Mouse (Mus musculus): ENCODE data around the gene Cxcl13. TPM values are rescaled to one million over a fixed set of nuclear protein-coding genes. Genes with fewer than 3 reads are reported as not detected.
"Not testable (repeated sequence)": the region's sequence is repeated elsewhere in the genome, so short reads cannot be mapped to it uniquely, and the experiment has no call there.

The Cxcl13 gene
- polyA plus RNA-seq, 1 experiment from 2014 or later = not detected

DNA sequence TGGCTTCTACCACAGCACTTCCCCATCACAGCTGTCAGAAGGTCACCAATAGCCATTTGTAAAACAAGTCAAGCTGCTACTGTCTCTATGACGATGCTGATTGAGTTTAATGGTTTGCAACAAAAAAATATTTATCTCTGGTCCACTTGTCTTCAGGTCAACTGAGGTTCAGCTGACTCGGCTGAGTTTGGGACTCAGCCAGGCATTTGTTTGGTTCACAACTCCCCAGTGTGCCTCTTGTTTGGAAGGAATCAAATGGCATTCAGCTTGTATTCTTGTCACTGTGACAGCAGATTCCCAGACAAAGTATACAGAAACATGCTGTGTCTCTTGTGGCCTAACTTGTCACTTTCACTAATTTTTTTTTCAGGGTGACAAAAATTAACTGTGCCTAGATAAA is 9.9 kb downstream of the Cxcl13 start:
- no peaks in the 10 kb centered on the region for H3K27me3 ChIP-seq (ENCODE audit: control insufficient read depth, insufficient read depth, low read length)
- no peaks in the 10 kb centered on the region for H3K36me3 ChIP-seq (ENCODE audit: control insufficient read depth, insufficient read depth, low read length)
- H3K27ac ChIP-seq (replicated peaks; ENCODE audit: low read depth, low read length) = no peak overlapping the region
- no peak overlapping the region for H3K4me3 ChIP-seq (ENCODE audit: low read depth, low read length)
- H3K4me1 ChIP-seq (ENCODE audit: control insufficient read depth, insufficient read depth, low read length) = no peaks in the 10 kb centered on the region
- H3K9ac ChIP-seq (ENCODE audit: low read length) = no peak overlapping the region
- no peak for DNase-seq (ENCODE audit: low spot score)
- H3K4me2 ChIP-seq (ENCODE audit: low read depth, severe bottlenecking) = no peak overlapping the region
- no peak for ATAC-seq (ENCODE audit: insufficient number of reproducible peaks, low FRiP score, low TSS enrichment, low read depth)
- H3K9me3 ChIP-seq (ENCODE audit: control insufficient read depth, low read length) = no peaks in the 10 kb centered on the region
- 73% methylated on average over 2 of the region's 2 CpGs for WGBS

GRCm38 (mm10) chr5:95970845-95971244 is 14.1 kb downstream of the Cxcl13 start:
- H3K27me3 ChIP-seq (ENCODE audit: control insufficient read depth, insufficient read depth, low read length) = no peaks in the 10 kb centered on the region
- WGBS = 36% methylated on average over 6 of the region's 6 CpGs
- H3K4me3 ChIP-seq (ENCODE audit: low read depth, low read length) = no peak overlapping the region
- no peak overlapping the region for H3K27ac ChIP-seq (replicated peaks; ENCODE audit: low read depth, low read length)
- no peaks in the 10 kb centered on the region for H3K4me1 ChIP-seq (ENCODE audit: control insufficient read depth, insufficient read depth, low read length)
- H3K9me3 ChIP-seq (ENCODE audit: control insufficient read depth, low read length) = no peaks in the 10 kb centered on the region
- H3K4me2 ChIP-seq (ENCODE audit: low read depth, severe bottlenecking) = no peak overlapping the region
- H3K36me3 ChIP-seq (ENCODE audit: control insufficient read depth, insufficient read depth, low read length) = no peaks in the 10 kb centered on the region
- H3K9ac ChIP-seq (ENCODE audit: low read length) = no peak overlapping the region
- DNase-seq (ENCODE audit: low spot score) (peak; percentile 70), ATAC-seq (ENCODE audit: insufficient number of reproducible peaks, low FRiP score, low TSS enrichment, low read depth) (no peak)

GRCm38 (mm10) chr5:95972208-95972607 is 15.5 kb downstream of the Cxcl13 start:
- Histone ChIP-seq H3K4me3 (ENCODE audit: low read depth, low read length) (no peak overlapping the region), H3K27ac (replicated peaks; ENCODE audit: low read depth, low read length) (no peak overlapping the region), H3K27me3 (ENCODE audit: control insufficient read depth, insufficient read depth, low read length) (no peaks in the 10 kb centered on the region), H3K4me2 (ENCODE audit: low read depth, severe bottlenecking) (no peak overlapping the region), H3K9ac (ENCODE audit: low read length) (no peak overlapping the region), H3K36me3 (ENCODE audit: control insufficient read depth, insufficient read depth, low read length) (no peaks in the 10 kb centered on the region), H3K4me1 (ENCODE audit: control insufficient read depth, insufficient read depth, low read length) (no peaks in the 10 kb centered on the region), H3K9me3 (ENCODE audit: control insufficient read depth, low read length) (no peaks in the 10 kb centered on the region)
- 84% methylated on average over 3 of the region's 3 CpGs for WGBS
- ATAC-seq (ENCODE audit: insufficient number of reproducible peaks, low FRiP score, low TSS enrichment, low read depth) (no peak), DNase-seq (ENCODE audit: low spot score) (no peak)

DNA sequence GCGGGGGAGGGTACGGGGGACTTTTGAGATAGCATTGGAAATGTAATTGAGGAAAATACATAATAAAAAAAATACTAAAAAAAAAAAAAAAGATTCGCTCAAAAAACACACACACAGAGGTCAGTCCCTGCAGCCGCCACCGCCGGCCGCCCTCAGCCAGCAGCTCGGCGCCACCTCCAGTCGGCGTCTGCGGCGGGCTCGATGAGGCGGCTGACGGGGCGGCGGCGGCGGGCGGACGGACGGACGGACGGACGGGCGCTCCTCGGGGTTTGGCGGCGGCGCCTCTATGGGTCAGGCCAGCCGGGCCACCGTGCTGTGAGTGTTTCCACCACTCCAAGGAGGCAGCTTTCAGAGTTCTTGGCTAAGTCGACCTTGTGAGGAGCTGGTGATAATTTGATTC is 17.1 kb downstream of the Cxcl13 start:
- 22% methylated on average over 21 of the region's 34 CpGs for WGBS
- peak overlapping the region; percentile 27; the same call in 1 of the 2 replicates for H3K4me2 ChIP-seq (ENCODE audit: low read depth, severe bottlenecking)
- not testable (repeated sequence) for H3K27ac ChIP-seq (replicated peaks; ENCODE audit: low read depth, low read length); H3K27me3 ChIP-seq (ENCODE audit: control insufficient read depth, insufficient read depth, low read length); H3K4me1 ChIP-seq (ENCODE audit: control insufficient read depth, insufficient read depth, low read length); H3K36me3 ChIP-seq (ENCODE audit: control insufficient read depth, insufficient read depth, low read length); DNase-seq (ENCODE audit: low spot score); H3K9ac ChIP-seq (ENCODE audit: low read length); ATAC-seq (ENCODE audit: insufficient number of reproducible peaks, low FRiP score, low TSS enrichment, low read depth); H3K9me3 ChIP-seq (ENCODE audit: control insufficient read depth, low read length); H3K4me3 ChIP-seq (ENCODE audit: low read depth, low read length)

DNA sequence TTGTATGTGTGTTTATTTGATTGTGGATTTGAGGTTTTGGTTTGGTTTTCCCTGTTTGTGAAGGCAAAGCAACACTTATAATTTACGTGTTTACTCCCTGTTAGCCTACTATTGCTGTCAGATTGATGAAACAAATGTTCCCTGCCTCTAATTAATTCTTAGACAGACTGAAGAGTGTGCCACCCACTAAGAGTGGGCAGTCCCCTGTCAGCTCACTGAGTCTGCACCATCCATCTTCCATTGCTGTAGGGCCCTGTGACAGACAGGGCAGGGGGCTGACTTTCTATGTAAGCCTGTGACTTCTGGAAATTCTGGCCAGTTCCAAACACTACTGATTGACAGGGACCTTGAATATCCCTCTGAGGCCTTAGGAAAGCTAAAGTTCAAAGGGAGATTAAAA is 19.5 kb downstream of the Cxcl13 start:
- no peaks in the 10 kb centered on the region for H3K27me3 ChIP-seq (ENCODE audit: control insufficient read depth, insufficient read depth, low read length)
- DNase-seq (ENCODE audit: low spot score) = no peak
- no peaks in the 10 kb centered on the region for H3K36me3 ChIP-seq (ENCODE audit: control insufficient read depth, insufficient read depth, low read length)
- H3K4me2 ChIP-seq (ENCODE audit: low read depth, severe bottlenecking) = no peak overlapping the region
- no peak overlapping the region for H3K27ac ChIP-seq (replicated peaks; ENCODE audit: low read depth, low read length)
- H3K9ac ChIP-seq (ENCODE audit: low read length) = no peak overlapping the region
- WGBS = 89% methylated on average over 1 of the region's 1 CpGs
- no peak for ATAC-seq (ENCODE audit: insufficient number of reproducible peaks, low FRiP score, low TSS enrichment, low read depth)
- H3K4me1 ChIP-seq (ENCODE audit: control insufficient read depth, insufficient read depth, low read length) = no peaks in the 10 kb centered on the region
- H3K9me3 ChIP-seq (ENCODE audit: control insufficient read depth, low read length) = no peaks in the 10 kb centered on the region
- H3K4me3 ChIP-seq (ENCODE audit: low read depth, low read length) = no peak overlapping the region

- WGBS = 68% methylated on average over 5 of the region's 5 CpGs
- no peak overlapping the region for H3K4me3 ChIP-seq (ENCODE audit: low read depth, low read length)
Observed at GRCm38 (mm10) chr5:95983797-95984486, 27.2 kb downstream of the Cxcl13 start.

GRCm38 (mm10) chr5:95991339-95992292 is 34.9 kb downstream of the Cxcl13 start:
- Histone ChIP-seq H3K4me2 (ENCODE audit: low read depth, severe bottlenecking) (no peak overlapping the region), H3K4me3 (ENCODE audit: low read depth, low read length) (no peak overlapping the region), H3K9me3 (ENCODE audit: control insufficient read depth, low read length) (no peaks in the 10 kb centered on the region), H3K4me1 (ENCODE audit: control insufficient read depth, insufficient read depth, low read length) (no peaks in the 10 kb centered on the region), H3K27ac (replicated peaks; ENCODE audit: low read depth, low read length) (no peak overlapping the region), H3K9ac (ENCODE audit: low read length) (no peak overlapping the region), H3K27me3 (ENCODE audit: control insufficient read depth, insufficient read depth, low read length) (no peaks in the 10 kb centered on the region), H3K36me3 (ENCODE audit: control insufficient read depth, insufficient read depth, low read length) (no peaks in the 10 kb centered on the region)
- WGBS = 25% methylated on average over 12 of the region's 12 CpGs
- ATAC-seq (ENCODE audit: insufficient number of reproducible peaks, low FRiP score, low TSS enrichment, low read depth) (no peak), DNase-seq (ENCODE audit: low spot score) (no peak)

More at GRCm38 (mm10) chr5:95983797-95984486, 27.2 kb downstream of the Cxcl13 start:
- Histone ChIP-seq H3K4me2 (ENCODE audit: low read depth, severe bottlenecking) (no peak overlapping the region), H3K27ac (replicated peaks; ENCODE audit: low read depth, low read length) (no peak overlapping the region), H3K9me3 (ENCODE audit: control insufficient read depth, low read length) (no peaks in the 10 kb centered on the region), H3K27me3 (ENCODE audit: control insufficient read depth, insufficient read depth, low read length) (no peaks in the 10 kb centered on the region), H3K9ac (ENCODE audit: low read length) (no peak overlapping the region), H3K36me3 (ENCODE audit: control insufficient read depth, insufficient read depth, low read length) (no peaks in the 10 kb centered on the region), H3K4me1 (ENCODE audit: control insufficient read depth, insufficient read depth, low read length) (no peaks in the 10 kb centered on the region)
- no peak for ATAC-seq (ENCODE audit: insufficient number of reproducible peaks, low FRiP score, low TSS enrichment, low read depth)
- no peak for DNase-seq (ENCODE audit: low spot score)

DNA sequence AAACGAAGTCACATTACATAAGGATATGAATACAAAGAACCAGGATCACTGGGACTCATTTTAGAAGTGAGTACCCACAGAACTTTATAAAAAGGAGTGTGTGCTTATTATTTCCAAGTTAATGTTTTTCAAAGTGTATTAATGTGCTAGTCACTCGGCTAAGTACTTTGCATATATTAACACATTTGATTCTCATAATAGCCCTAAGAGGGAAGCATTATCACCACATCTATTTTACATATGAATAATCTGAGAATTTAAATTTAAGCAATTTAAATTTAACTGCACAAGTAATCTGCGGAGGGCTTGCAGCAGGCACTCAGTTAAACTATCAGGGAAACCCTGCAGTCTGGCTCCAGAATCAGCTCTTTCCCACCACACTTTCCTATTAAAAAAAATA is 40.5 kb downstream of the Cxcl13 start:
- no peaks in the 10 kb centered on the region for H3K36me3 ChIP-seq (ENCODE audit: control insufficient read depth, insufficient read depth, low read length)
- DNase-seq (ENCODE audit: low spot score) (no peak), ATAC-seq (ENCODE audit: insufficient number of reproducible peaks, low FRiP score, low TSS enrichment, low read depth) (no peak)
- H3K4me2 ChIP-seq (ENCODE audit: low read depth, severe bottlenecking) = no peak overlapping the region
- H3K4me1 ChIP-seq (ENCODE audit: control insufficient read depth, insufficient read depth, low read length) = no peaks in the 10 kb centered on the region
- WGBS = 71% methylated on average over 3 of the region's 3 CpGs
- no peaks in the 10 kb centered on the region for H3K9me3 ChIP-seq (ENCODE audit: control insufficient read depth, low read length)
- no peak overlapping the region for H3K9ac ChIP-seq (ENCODE audit: low read length)
- H3K4me3 ChIP-seq (ENCODE audit: low read depth, low read length) = no peak overlapping the region
- no peaks in the 10 kb centered on the region for H3K27me3 ChIP-seq (ENCODE audit: control insufficient read depth, insufficient read depth, low read length)
- no peak overlapping the region for H3K27ac ChIP-seq (replicated peaks; ENCODE audit: low read depth, low read length)

Measured in limb, embryonic 11.5 days (tissue).